Mouse (Mus musculus) heart, embryonic 12.5 days (tissue): ENCODE measurements around the gene Elk3. TPM values are rescaled to one million over a fixed set of nuclear protein-coding genes. Genes with fewer than 3 reads are reported as not detected.

ENCODE experiments used
- ATAC-seq: fragments of 200-750 bp; cut with Nextera tagmentation; 2 replicates; pipeline ENCODE4 v1.8.0; 2017; ENCODE audit warnings: moderate TSS enrichment, moderate library complexity; ENCODE audit not compliant: insufficient number of reproducible peaks, low FRiP score
- H3K27ac ChIP-seq: fragments of 300-500 bp; sonication (generic); 2 replicates; pipeline ENCODE4 v1.5.1; 2016; ENCODE audit warnings: mild to moderate bottlenecking, moderate library complexity; ENCODE audit not compliant: poor library complexity, severe bottlenecking
- H3K27me3 ChIP-seq: fragments of 300-500 bp; sonication (generic); replicated peaks from 2 replicates; pipeline ENCODE4 v1.6.1; 2016; ENCODE audit warnings: mild to moderate bottlenecking, moderate library complexity
- H3K36me3 ChIP-seq: fragments of 300-500 bp; sonication (generic); 2 replicates; pipeline ENCODE4 v1.6.1; 2016; ENCODE audit warnings: mild to moderate bottlenecking, moderate library complexity
- H3K4me1 ChIP-seq: fragments of 300-500 bp; sonication (generic); replicated peaks from 2 replicates; pipeline ENCODE4 v1.6.1; 2016; ENCODE audit warnings: mild to moderate bottlenecking
- H3K4me2 ChIP-seq: fragments of 300-500 bp; sonication (generic); 2 replicates; pipeline ENCODE4 v1.6.1; 2016; ENCODE audit warnings: mild to moderate bottlenecking, moderate library complexity
- H3K4me3 ChIP-seq: fragments of 300-500 bp; sonication (generic); 2 replicates; pipeline ENCODE4 v1.5.1; 2016; ENCODE audit warnings: mild to moderate bottlenecking
- H3K9ac ChIP-seq: fragments of 300-500 bp; sonication (generic); 2 replicates; pipeline ENCODE4 v1.6.1; 2016; ENCODE audit warnings: mild to moderate bottlenecking, moderate library complexity
- H3K9me3 ChIP-seq: fragments of 300-500 bp; sonication (generic); replicated peaks from 2 replicates; pipeline ENCODE4 v1.6.1; 2016; ENCODE audit warnings: mild to moderate bottlenecking, moderate library complexity
- WGBS: fragments of 180-500 bp; shearing (Covaris S2); methylation state at CpG from one replicate; pipeline ENCODE4 v1.1.7; 2016; 5-methylcytosine and 5-hydroxymethylcytosine counted together
- polyA plus RNA-seq: library from polyadenylated mRNA; unstranded; fragments of >200 nt; fragmentation: Nextera tagmentation; extraction: Ambion mirVana; gene quantifications from 2 replicates; pipeline ENCODE4 v1.2.1, GENCODE M21; 2016

Elk3 gene
- polyA plus RNA-seq, 1 experiment from 2014 or later: 36.8 TPM

DNA sequence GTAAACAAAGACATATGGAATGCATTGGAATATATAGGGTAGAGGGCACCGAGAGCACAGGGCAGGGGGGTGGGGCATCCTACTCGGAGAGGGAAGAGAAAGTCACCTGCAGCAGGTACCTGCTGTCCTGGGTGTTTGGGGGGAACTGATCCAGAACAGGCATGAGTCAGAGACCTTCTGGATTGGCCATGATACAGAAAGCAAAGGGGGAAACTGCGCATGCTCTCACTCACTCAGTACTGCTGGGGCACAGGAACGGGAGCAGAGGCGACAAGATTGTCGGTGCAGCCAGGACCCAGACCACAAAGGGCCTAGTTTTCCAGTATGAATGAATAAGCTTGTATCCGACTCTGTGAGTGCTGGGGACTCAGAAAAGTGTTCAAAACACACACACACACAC, 36.5 kb upstream of the Elk3 start:
- peak overlapping the region; percentile 39; the same call in 1 of the 2 replicates for H3K4me2 ChIP-seq
- peak; percentile 22; the same call in 1 of the 2 replicates for ATAC-seq
- no peak overlapping the region for H3K9ac ChIP-seq
- peaks cover 13% of the 10 kb centered on the region for H3K4me1 ChIP-seq
- no peaks in the 10 kb centered on the region for H3K9me3 ChIP-seq
- no peaks in the 10 kb centered on the region for H3K27me3 ChIP-seq
- no peaks in the 10 kb centered on the region for H3K36me3 ChIP-seq
- H3K27ac ChIP-seq: peak overlapping the region; percentile 16; the same call in 1 of the 2 replicates
- H3K4me3 ChIP-seq: no peak overlapping the region
- WGBS: 59% methylated on average over 7 of the region's 7 CpGs

DNA sequence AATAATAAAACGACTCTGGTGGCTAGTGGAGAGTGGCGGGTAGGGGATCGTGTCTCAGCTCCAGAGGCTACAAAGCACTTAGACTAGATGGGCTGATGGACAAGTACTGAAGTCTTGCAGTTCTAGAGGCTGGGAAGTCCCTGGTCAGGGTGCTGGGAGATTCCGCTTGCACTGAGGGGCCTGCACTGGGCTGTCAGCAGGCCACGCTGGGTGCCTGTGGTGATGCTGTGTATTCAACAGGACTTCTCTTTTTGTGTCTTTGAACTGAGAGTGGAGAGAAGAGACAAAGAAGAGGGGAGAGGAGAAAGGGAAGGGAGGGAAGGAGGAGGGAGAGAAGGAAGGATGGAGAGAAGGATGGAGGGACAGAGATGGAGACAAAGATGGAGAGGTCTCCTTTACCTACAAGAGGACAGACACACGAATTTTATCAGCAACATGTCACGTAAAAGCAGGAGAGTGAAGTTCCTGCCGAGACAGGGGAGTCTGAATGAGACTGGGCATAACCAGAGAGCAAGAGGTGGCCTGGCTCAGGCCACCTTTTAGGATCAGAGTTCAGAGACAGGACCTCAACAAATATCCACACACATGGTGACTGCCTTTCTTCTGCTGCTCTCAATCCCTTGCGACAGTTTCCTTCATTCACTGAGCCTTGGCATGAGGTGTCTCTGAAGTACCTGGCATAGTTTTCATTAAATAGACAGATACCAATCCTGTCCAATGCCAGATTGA, 35.4 kb upstream of the Elk3 start:
- no peak overlapping the region for H3K4me3 ChIP-seq
- no peak overlapping the region for H3K27ac ChIP-seq
- no peaks in the 10 kb centered on the region for H3K9me3 ChIP-seq
- no peaks in the 10 kb centered on the region for H3K36me3 ChIP-seq
- no peak overlapping the region for H3K4me2 ChIP-seq
- no peak overlapping the region for H3K9ac ChIP-seq
- no peak for ATAC-seq
- no peaks in the 10 kb centered on the region for H3K27me3 ChIP-seq
- H3K4me1 ChIP-seq: peaks cover 13% of the 10 kb centered on the region
- WGBS: 66% methylated on average over 9 of the region's 9 CpGs

GRCm38 (mm10) chr10:93345497-93345896, 34.6 kb upstream of the Elk3 start:
- Histone ChIP-seq H3K4me1 (peaks cover 13% of the 10 kb centered on the region), H3K36me3 (no peaks in the 10 kb centered on the region), H3K9me3 (peaks cover 5% of the 10 kb centered on the region; the same call in 1 of the 2 replicates), H3K4me3 (no peak overlapping the region), H3K4me2 (no peak overlapping the region), H3K9ac (no peak overlapping the region), H3K27ac (no peak overlapping the region), H3K27me3 (no peaks in the 10 kb centered on the region)
- ATAC-seq: no peak
- WGBS: 43% methylated on average over 2 of the region's 2 CpGs

GRCm38 (mm10) chr10:93343469-93343868, 32.5 kb upstream of the Elk3 start:
- Histone ChIP-seq H3K4me2 (no peak overlapping the region), H3K27ac (no peak overlapping the region), H3K27me3 (no peaks in the 10 kb centered on the region), H3K4me3 (no peak overlapping the region), H3K9me3 (peaks cover 8% of the 10 kb centered on the region), H3K36me3 (no peaks in the 10 kb centered on the region), H3K4me1 (peaks cover 13% of the 10 kb centered on the region), H3K9ac (no peak overlapping the region)
- WGBS: 83% methylated on average over 6 of the region's 6 CpGs
- ATAC-seq: no peak

GRCm38 (mm10) chr10:93342986-93343385, 32.1 kb upstream of the Elk3 start:
- no peak overlapping the region for H3K4me2 ChIP-seq
- H3K36me3 ChIP-seq: no peaks in the 10 kb centered on the region
- peaks cover 8% of the 10 kb centered on the region for H3K9me3 ChIP-seq
- ATAC-seq: no peak
- H3K27me3 ChIP-seq: no peaks in the 10 kb centered on the region
- no peak overlapping the region for H3K27ac ChIP-seq
- no peak overlapping the region for H3K4me3 ChIP-seq
- peaks cover 8% of the 10 kb centered on the region for H3K4me1 ChIP-seq
- H3K9ac ChIP-seq: no peak overlapping the region
- 81% methylated on average over 3 of the region's 3 CpGs for WGBS

- 62% methylated on average over 5 of the region's 5 CpGs for WGBS
- no peaks in the 10 kb centered on the region for H3K27me3 ChIP-seq
- no peak overlapping the region for H3K4me2 ChIP-seq
- H3K27ac ChIP-seq: no peak overlapping the region
- peaks cover 19% of the 10 kb centered on the region for H3K4me1 ChIP-seq
- H3K4me3 ChIP-seq: no peak overlapping the region
- H3K36me3 ChIP-seq: no peaks in the 10 kb centered on the region
- no peak overlapping the region for H3K9ac ChIP-seq
- H3K9me3 ChIP-seq: peaks cover 8% of the 10 kb centered on the region
- ATAC-seq: no peak
Measured at GRCm38 (mm10) chr10:93338526-93338925, 27.6 kb upstream of the Elk3 start.

DNA sequence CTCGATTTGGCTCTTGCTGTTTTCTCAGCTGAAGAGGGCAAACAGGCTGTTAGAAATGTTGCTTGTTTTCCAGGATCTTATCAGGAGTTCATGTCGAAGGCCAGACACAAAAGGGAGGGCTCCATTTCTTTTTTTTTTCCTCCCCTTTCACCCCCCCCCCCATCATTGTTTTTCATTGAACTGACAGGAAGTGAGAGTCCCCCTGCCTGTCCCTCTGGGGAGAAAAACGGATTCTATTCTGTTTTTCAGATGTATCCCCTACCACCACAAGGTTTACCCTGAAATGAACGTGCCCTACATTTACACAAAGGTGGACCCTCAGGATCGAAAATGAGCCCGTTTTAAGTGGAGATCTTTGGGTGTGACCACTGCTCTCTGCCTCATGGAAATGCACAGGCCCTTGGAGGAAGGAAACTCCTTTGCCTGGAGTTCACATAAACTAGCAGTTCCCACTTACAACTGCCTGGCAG, 25.6 kb upstream of the Elk3 start:
- Histone ChIP-seq H3K4me2 (no peak overlapping the region; the same call in 1 of the 2 replicates), H3K4me1 (peaks cover 28% of the 10 kb centered on the region), H3K27me3 (no peaks in the 10 kb centered on the region), H3K4me3 (no peak overlapping the region), H3K9ac (no peak overlapping the region), H3K9me3 (peaks cover 8% of the 10 kb centered on the region), H3K36me3 (no peaks in the 10 kb centered on the region), H3K27ac (peak overlapping the region; percentile 76)
- WGBS: 42% methylated on average over 6 of the region's 6 CpGs
- ATAC-seq: peak; percentile 28; the same call in 1 of the 2 replicates

- H3K4me3 ChIP-seq: no peak overlapping the region
- peak; percentile 81 for ATAC-seq
- WGBS: 55% methylated on average over 16 of the region's 16 CpGs
- H3K4me2 ChIP-seq: no peak overlapping the region; the same call in 1 of the 2 replicates
- no peaks in the 10 kb centered on the region for H3K36me3 ChIP-seq
- no peaks in the 10 kb centered on the region for H3K27me3 ChIP-seq
- H3K9ac ChIP-seq: no peak overlapping the region
- peak overlapping the region; percentile 76 for H3K27ac ChIP-seq
- H3K9me3 ChIP-seq: peaks cover 7% of the 10 kb centered on the region
- peaks cover 28% of the 10 kb centered on the region for H3K4me1 ChIP-seq
Measured at GRCm38 (mm10) chr10:93335828-93336461, 25.0 kb upstream of the Elk3 start.

DNA sequence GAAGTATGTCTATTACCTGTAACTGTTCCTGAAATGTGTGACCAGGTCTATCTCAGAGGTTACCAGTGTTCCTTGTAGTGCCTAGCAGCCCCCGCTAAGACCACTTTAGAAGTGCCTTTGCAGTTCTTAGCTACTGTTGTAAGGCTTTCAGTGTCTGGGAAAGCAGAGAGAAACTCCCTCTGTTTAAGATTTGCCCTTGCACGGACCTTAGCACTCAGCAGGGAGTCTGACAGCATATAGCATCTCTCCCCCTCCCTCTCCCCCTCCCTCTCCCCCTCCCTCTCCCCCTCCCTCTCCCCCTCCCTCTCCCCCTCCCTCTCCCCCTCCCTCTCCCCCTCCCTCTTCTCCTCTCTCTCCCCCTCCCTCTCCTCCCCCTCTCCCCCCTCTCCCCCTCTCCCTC, 24.1 kb upstream of the Elk3 start:
- Histone ChIP-seq H3K36me3 (no peaks in the 10 kb centered on the region), H3K27ac (peak overlapping the region; percentile 76), H3K4me3 (no peak overlapping the region), H3K27me3 (no peaks in the 10 kb centered on the region), H3K9ac (no peak overlapping the region), H3K9me3 (no peaks in the 10 kb centered on the region), H3K4me2 (no peak overlapping the region), H3K4me1 (peaks cover 28% of the 10 kb centered on the region)
- WGBS: 37% methylated on average over 2 of the region's 2 CpGs
- no peak for ATAC-seq

GRCm38 (mm10) chr10:93333239-93333638, 22.3 kb upstream of the Elk3 start:
- WGBS: 40% methylated on average over 5 of the region's 5 CpGs
- H3K9ac ChIP-seq: no peak overlapping the region
- no peak overlapping the region for H3K4me3 ChIP-seq
- no peaks in the 10 kb centered on the region for H3K9me3 ChIP-seq
- peaks cover 28% of the 10 kb centered on the region for H3K4me1 ChIP-seq
- H3K4me2 ChIP-seq: no peak overlapping the region
- H3K27ac ChIP-seq: peak overlapping the region; percentile 32; the same call in 1 of the 2 replicates
- no peak for ATAC-seq
- H3K36me3 ChIP-seq: no peaks in the 10 kb centered on the region
- no peaks in the 10 kb centered on the region for H3K27me3 ChIP-seq

DNA sequence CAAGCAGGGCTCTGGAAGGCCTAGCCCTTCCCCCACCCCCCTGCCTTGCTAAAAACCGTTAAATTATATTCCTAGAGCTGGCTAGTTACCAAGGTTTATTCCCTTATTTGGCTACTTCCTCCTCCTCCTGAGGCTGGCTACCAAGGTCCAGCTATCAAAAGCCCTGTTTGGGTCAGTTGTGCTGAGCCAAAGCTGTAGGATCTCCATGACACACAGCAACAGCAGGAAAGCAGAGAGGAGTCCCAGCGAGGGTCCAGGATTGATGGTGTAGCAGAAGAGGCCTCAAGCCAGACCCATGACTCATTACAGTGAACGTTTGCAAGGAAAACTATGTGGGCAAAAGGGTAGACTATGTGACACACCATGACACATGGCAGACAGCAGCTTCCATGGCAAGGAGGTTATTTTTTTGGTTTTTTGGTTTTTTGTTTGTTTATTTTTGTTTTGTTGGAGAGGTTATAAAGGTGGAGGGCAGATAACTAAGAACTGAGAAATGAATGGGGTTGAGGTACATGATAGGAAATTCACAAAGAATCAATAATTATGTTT, 21.4 kb upstream of the Elk3 start:
- peaks cover 27% of the 10 kb centered on the region for H3K4me1 ChIP-seq
- H3K27ac ChIP-seq: no peak overlapping the region
- H3K4me3 ChIP-seq: no peak overlapping the region
- no peaks in the 10 kb centered on the region for H3K27me3 ChIP-seq
- no peaks in the 10 kb centered on the region for H3K36me3 ChIP-seq
- 46% methylated on average over 3 of the region's 3 CpGs for WGBS
- no peak overlapping the region for H3K9ac ChIP-seq
- no peak overlapping the region for H3K4me2 ChIP-seq
- no peak for ATAC-seq
- no peaks in the 10 kb centered on the region for H3K9me3 ChIP-seq
